Mouse (Mus musculus) G1E-ER4 (cell line): Measurements from ENCODE around the gene Rab2b. TPM values are rescaled to one million over a fixed set of nuclear protein-coding genes. Genes with fewer than 3 reads are reported as not detected.
A peak's percentile ranks its signal among the peaks of the same experiment; 100 is the strongest.

ENCODE experiments used
- GATA1 ChIP-seq: IDR thresholded peaks from one replicate; pipeline ENCODE4 v1.8.0; 2012; ENCODE audit warnings: low read length, inconsistent platforms
- polyA plus RNA-seq: library from polyadenylated mRNA; stranded (reverse); fragments of >175 nt; gene quantifications from 2 replicates; pipeline ENCODE4 v1.2.3, GENCODE M21; 2012

The Rab2b gene
- polyA plus RNA-seq, result 0.36 and 0.48 TPM in 2 replicates

DNA sequence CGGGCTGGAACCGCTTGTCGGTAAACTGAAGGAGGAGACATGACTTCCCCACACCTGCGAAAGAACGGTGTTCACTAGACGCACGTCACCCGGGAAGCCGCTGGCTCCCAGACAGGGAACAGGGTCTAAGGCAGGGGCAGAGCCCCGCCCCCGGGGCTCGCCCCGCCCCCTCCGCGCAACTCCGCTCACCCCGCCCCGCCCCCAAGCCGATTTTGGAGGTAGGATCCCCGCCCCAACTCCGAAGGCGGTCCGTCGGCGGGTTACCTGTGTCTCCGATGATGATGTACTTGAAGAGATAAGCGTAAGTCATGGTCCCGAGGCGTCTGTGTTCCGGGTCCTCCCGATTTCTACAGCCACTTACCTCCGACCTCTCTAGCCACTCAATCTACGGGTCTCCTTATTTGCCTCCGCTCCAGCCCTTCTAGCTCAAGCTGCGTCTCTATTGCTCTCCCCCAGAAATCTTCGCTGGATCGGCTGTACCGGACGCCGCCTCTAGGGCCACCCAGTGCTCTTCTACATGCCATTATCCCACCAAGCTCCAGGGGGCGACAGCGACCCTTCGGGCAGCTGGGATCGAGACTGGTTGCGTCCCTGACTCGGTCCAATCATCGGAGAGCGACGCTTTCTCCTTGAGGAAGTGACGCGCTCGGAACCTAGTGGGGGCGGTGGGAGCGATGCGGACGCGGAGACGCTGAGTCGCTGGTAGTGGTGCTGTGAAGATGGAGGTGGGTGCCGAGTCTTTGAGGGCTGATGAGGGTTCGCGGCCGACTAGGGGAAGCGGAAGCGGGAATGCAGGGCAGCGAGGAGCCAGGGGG lies at the start of gene Rab2b, which contains the start of gene Tox4:
TSS of gene Rab2b (minus strand) at position 614 of the 815 bp plus-strand sequence.
TSS of gene Tox4 (plus strand) at position 215 of the 815 bp plus-strand sequence.
- TF ChIP-seq GATA1, result no peak

GRCm38 (mm10) chr14:52327910-52328812 lies 48.8 kb upstream of the Rab2b start, which contains the start of gene Sall2:
Sall2 (minus strand) TSS chr14:52328762.
- no peak for TF ChIP-seq GATA1

DNA sequence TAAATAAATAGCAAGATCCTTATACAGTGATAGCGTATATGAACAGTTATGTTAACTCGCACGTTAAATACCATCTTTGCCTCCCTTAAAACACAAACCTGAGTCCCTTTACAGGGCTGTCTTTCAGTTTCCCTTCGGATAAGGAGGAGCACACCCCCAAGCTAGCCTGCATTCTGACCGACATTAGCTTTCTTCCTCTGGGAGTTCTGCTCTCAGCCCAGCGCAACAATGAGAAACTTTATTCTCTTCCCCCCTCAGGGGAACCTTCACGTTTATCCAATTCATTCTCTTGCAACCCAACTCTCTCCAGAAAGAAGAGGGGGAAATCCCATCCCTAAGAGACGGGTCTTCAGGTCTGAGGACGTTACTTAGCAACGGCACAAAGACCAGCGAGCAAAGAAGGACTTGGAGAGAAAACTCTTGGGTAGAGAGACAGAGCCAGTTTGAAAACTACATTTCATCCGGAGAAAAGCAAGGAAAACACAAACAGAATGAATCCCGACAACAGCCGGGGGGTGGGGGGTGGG lies 48.1 kb upstream of the Rab2b start:
- no peak for TF ChIP-seq GATA1

DNA sequence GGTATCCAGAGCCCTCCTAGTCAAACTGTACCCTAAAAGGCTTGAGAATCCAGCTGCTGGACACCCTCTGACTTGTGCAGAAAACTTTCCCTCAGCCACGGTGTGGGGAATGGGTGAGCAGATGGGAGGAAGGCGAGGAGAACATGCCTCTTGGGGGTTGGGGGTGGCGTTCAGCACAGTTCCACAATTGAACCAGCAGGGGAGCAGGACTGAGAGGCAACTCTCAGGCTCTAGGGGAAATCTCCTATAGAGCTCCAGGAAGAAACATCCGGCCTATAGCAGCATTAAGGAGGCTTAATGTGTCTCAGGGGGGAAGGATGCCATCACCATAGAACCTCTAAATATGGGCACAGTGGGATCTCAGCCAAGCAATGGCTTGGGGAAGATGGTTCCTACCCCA lies 46.5 kb upstream of the Rab2b start:
- TF ChIP-seq GATA1, result no peak

GRCm38 (mm10) chr14:52319361-52319760 lies 40.0 kb upstream of the Rab2b start:
- TF ChIP-seq GATA1, result no peak

DNA sequence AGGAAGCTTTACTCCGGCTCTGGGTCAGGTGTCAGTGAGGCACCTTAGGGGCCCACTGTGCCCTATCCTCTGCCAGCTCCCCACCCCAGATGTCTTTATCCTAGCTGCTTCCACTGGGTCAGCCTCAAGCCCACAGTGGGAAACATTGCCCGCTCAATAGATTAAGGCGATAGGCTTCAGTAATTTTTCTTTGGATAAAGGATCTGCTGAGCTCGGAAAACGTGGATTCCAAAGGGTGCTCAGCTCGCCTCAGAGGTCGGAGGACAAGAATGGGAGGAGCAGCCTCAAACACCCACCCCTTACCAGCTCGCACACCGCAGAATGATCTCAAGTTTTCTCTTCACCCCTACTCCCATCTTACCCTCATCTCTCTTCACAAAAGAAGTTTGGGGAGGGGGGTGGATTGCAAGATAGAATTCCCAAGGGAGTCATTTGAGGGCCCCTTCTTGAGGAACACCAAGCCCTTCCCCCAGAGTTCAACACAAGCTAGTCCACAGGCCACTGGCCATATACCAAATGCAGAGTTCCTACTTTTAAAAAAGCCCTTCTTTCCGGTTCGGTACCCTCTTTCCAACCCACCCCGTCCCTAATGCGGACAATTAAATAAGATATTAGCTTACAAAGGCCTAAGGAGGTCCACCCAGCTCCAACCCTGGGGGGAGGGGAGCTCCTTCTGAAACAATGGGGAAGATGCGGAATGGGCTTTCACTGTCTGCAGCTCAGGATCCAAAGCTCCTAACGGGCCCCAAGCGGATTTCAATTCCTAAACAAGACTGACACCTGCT lies 37.3 kb upstream of the Rab2b start:
- TF ChIP-seq GATA1, result no peak

- no peak for TF ChIP-seq GATA1
Measured at GRCm38 (mm10) chr14:52315792-52316440, 36.6 kb upstream of the Rab2b start.

DNA sequence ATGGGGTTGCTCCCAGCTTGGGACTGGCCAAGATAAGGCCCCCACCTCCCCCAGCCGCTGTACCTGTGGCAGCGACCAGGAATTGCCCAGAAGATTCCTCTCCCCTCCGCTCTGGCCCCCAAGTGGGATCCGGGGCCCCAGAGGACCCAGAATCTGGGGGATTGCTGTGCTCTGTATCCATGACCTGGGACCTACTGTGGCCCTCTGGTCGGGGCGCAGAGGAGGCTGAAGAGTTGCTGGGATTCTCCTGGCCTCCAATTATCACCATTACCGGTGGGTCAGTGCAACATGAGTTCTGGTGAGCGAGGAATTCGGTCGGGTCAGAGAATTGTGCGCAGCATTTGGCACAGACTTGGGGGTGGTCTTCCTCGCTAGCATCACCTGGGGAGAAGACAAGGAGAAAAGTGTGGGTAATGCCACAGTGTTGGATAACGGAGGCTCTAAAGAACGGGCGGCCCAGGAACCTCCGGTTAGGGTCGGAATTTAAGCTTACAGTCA lies 36.0 kb upstream of the Rab2b start:
- TF ChIP-seq GATA1, result no peak

- no peak for TF ChIP-seq GATA1
Measured at GRCm38 (mm10) chr14:52314808-52315150, 35.4 kb upstream of the Rab2b start.

DNA sequence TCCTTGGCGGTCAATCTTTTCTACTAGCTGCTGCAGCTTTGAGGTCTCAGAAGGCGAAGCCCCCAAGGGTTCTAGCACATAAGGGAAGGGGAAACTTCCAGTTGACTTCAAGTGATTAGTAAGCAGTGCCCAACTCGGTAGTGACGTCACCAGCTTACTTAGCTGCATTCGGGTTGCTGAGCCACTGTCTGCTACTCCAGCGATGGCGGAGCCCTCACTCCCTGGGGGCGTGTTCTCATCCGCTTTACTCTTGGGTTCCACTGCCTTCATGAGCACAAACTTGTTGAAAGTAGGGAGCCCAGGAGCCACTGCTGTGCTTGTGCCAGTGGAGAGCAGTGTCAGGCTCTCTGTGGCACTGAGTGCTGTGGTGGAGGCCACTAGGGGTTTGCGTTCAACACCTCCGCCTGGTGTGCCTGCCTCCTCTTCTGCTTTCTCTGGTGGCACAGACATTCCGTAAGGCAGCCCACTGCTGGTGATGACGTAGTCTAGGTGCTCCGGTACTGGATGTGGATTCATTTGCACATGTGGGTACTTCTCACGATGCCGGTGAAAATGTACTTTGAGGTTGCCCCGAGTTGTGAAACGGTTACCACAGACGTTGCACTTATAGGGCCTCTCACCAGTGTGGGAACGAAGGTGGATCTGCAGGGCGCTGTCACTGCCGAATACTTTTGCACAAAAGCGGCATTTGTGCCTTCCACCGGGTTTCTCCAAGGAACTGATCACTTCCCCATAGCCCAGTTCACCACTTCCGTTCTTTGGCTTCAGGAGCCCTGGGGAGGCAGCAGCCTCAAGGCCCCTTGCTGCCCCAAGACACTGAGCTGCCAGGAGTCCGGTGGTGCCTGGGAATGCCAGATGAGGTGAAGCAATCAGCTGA lies 34.8 kb upstream of the Rab2b start:
- TF ChIP-seq GATA1, result no peak

DNA sequence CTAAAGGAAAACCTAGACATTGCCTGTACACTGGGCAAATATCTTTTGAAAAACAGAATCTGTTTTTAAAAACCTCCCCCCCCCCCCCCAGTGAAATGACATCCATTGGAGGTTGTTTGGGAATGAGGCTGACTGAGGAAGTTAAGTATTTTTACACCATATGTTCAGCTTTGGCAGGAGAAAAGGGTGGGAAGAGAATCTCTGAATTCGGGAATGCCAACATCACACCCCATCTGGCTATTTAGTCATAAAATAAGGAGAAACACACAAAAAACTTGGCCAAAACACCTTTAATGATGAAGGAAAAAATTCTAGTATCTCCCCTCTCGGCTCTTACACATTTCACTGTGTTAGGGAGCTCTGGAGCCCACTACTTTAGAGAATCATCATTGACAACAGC lies 31.6 kb upstream of the Rab2b start:
- TF ChIP-seq GATA1, result no peak

GRCm38 (mm10) chr14:52306100-52306499 lies 26.8 kb upstream of the Rab2b start:
- peak; percentile 85 for TF ChIP-seq GATA1

DNA sequence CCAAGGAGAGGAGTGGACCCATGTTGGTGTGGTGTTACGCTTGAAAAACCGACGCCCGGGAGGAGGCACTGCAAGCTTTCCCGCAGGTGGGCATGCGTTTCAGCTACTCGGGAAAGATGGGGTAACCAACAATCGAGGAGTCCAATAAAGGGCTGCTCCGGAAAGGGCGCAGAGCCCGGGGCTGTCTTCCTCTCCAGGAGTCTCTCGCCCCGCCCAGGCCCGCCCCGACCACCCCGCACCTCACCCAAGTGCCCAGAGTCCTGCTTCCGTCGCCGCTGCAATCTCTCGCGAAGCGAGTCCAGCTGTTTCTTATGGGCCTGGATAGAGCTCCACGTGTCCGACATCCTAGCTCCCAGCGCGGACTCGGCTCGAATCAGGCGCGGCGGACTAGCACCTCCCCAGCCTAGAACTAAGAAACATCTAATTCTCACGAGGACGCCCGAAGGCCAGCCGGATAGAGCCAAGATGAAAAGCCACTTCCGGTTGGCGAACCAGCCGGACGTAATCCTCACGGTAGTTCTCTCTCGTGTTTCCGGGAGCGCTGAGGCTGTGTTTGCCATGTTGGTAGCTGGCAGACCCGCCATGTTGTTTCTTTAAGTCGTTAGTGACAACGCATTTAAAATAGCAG lies 25.4 kb upstream of the Rab2b start, which contains the start of gene Mettl3:
TSS of gene Mettl3 (minus strand) at position 485 of the 628 bp plus-strand sequence.
- TF ChIP-seq GATA1, result no peak
